Mouse (Mus musculus) kidney, postnatal 0 days (tissue): Measurements from ENCODE around the gene Olfr1361. TPM values are rescaled to one million over a fixed set of nuclear protein-coding genes. Genes with fewer than 3 reads are reported as not detected.

Source experiments
- ATAC-seq: fragments of 200-750 bp; cut with Nextera tagmentation; replicated peaks from 2 replicates; pipeline ENCODE4 v1.8.0; 2017; ENCODE audit warnings: low read depth, moderate number of reproducible peaks, moderate TSS enrichment, moderate library complexity; ENCODE audit not compliant: low FRiP score
- DNase-seq: peaks from one replicate; pipeline ENCODE4 v3.0.0-alpha.2; 2016; ENCODE audit warnings: low spot score
- H3K27ac ChIP-seq: fragments of 300-500 bp; sonication (generic); 2 replicates; pipeline ENCODE4 v1.5.1; 2014; ENCODE audit warnings: mild to moderate bottlenecking
- H3K27me3 ChIP-seq: fragments of 300-500 bp; sonication (generic); 2 replicates; pipeline ENCODE4 v1.6.1; 2014; ENCODE audit warnings: low read length, mixed read lengths; ENCODE audit not compliant: insufficient read depth
- H3K36me3 ChIP-seq: fragments of 300-500 bp; sonication (generic); 2 replicates; pipeline ENCODE4 v1.6.1; 2014; ENCODE audit warnings: low read length, mixed read lengths; ENCODE audit not compliant: insufficient read depth
- H3K4me1 ChIP-seq: fragments of 300-500 bp; sonication (generic); replicated peaks from 2 replicates; pipeline ENCODE4 v1.6.1; 2014; ENCODE audit warnings: antibody characterized with exemption, low read length, mixed read lengths; ENCODE audit not compliant: insufficient read depth
- H3K4me2 ChIP-seq: fragments of 300-500 bp; sonication (generic); 2 replicates; pipeline ENCODE4 v1.6.1; 2014; ENCODE audit warnings: mild to moderate bottlenecking, low read length, moderate library complexity, mixed read lengths
- H3K4me3 ChIP-seq: fragments of 300-500 bp; sonication (generic); replicated peaks from 2 replicates; pipeline ENCODE4 v1.5.1; 2014; ENCODE audit warnings: low read depth, low read length
- H3K9ac ChIP-seq: fragments of 300-500 bp; sonication (generic); 2 replicates; pipeline ENCODE4 v1.6.1; 2014; ENCODE audit warnings: low read depth, low read length
- H3K9me3 ChIP-seq: fragments of 300-500 bp; sonication (generic); replicated peaks from 2 replicates; pipeline ENCODE4 v1.6.1; 2016; ENCODE audit warnings: low read length, inconsistent platforms, mixed read lengths
- CTCF ChIP-seq: IDR thresholded peaks from 2 replicates; pipeline ENCODE4 v1.5.1; 2016; ENCODE audit warnings: antibody characterized with exemption, low read depth, mild to moderate bottlenecking, moderate library complexity
- WGBS: fragments of 180-500 bp; shearing (Covaris S2); extraction: QIAGEN DNeasy Blood & Tissue Kit; methylation state at CpG from one replicate; pipeline ENCODE4 v1.1.7; 2014; 5-methylcytosine and 5-hydroxymethylcytosine counted together
- polyA plus RNA-seq: library from polyadenylated mRNA; unstranded; fragments of >200 nt; fragmentation: Nextera tagmentation; extraction: Ambion mirVana; gene quantifications from 2 replicates; pipeline ENCODE4 v1.2.1, GENCODE M21; 2015

Gene Olfr1361
- polyA plus RNA-seq, 1 experiment from 2014 or later, result not detected

DNA sequence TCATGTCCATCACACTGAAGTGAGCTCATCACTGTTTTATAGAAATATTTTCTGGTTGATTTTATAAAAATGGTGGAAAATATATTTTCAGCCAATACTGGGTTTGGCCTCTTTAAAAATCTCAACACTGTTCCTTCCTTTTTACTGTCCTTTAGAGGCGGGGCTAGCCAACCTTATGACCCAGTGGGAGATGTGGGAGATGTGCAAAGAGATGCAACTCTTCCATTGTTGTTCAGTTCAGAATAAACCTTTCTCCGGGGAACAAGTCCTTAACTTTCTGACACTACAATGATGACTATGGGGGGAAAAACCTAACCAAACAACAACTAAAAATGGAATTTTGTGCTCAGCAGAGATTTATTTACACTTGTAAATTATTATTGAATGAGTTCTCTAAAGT lies 14.1 kb upstream of the Olfr1361 start, which contains the start of gene Olfr1360:
Gene Olfr1360 (minus strand): TSS at position 101 of the 400 bp plus-strand sequence.
- no peak within 1 kb of the TSS for H3K27ac ChIP-seq
- no peaks in the 10 kb centered on the region for H3K27me3 ChIP-seq
- WGBS, result 86% methylated on average over 2 of the region's 2 CpGs
- H3K9ac ChIP-seq, result no peak within 1 kb of the TSS
- ATAC-seq, result no peak
- H3K9me3 ChIP-seq, result no peaks in the 10 kb centered on the region
- H3K4me1 ChIP-seq, result no peaks in the 10 kb centered on the region
- TF ChIP-seq CTCF, result no peak
- no peak within 1 kb of the TSS for H3K4me3 ChIP-seq
- H3K4me2 ChIP-seq, result no peak within 1 kb of the TSS
- H3K36me3 ChIP-seq, result no peaks in the 10 kb centered on the region
- no peak for DNase-seq

DNA sequence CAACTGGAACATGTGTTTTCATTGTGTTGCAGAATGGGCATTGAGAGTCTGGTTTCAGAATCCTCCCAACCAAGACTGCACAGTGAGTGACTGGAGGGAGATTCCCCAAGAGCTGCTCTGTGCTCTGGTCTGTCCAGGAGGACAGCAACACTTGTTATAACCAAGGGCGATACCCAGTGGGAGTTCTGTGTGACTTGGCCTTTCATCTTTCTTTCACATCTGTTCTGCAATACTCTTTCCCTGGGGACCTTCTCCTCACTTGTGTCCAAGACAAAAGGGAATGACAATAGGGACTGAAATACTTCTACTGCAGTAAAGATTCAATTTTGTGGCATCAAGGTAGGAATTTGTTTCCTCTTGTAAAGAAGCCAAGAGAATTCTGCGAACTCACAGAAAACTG lies 20.8 kb downstream of the Olfr1361 start, which contains the start of gene Olfr11:
Gene Olfr11 (minus strand): TSS at position 101 of the 400 bp plus-strand sequence.
- Histone ChIP-seq H3K4me2 (no peak within 1 kb of the TSS), H3K27me3 (no peaks in the 10 kb centered on the region), H3K4me1 (no peaks in the 10 kb centered on the region), H3K36me3 (no peaks in the 10 kb centered on the region), H3K9me3 (no peaks in the 10 kb centered on the region), H3K27ac (no peak within 1 kb of the TSS), H3K4me3 (no peak within 1 kb of the TSS), H3K9ac (no peak within 1 kb of the TSS)
- no peak for ATAC-seq
- WGBS, result 86% methylated on average over 2 of the region's 2 CpGs
- DNase-seq, result no peak
- TF ChIP-seq CTCF, result no peak

DNA sequence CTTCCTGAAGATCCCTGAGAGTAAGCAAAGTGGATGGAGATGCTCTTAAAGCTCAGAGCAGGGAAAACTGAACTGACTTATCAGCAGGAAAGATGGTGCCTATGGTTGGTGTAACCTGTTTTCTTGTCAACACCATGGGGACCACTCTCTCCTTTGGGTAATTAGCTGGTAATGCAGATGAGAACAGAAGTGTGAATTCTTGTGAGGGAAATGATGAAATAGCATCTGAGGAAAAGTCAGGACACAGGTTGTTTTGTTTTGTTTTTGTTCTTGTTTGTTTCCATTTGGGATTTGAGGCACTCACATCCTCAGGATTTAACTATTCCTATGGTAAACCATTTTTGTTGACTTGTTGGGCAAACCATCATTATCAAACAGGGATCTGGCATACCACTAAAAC lies 49.3 kb downstream of the Olfr1361 start, which contains the start of gene Olfr1362:
Gene Olfr1362 (minus strand): TSS at position 101 of the 400 bp plus-strand sequence.
- no peak within 1 kb of the TSS for H3K4me2 ChIP-seq

More for the DNA sequence above, 49.3 kb downstream of the Olfr1361 start, which contains the start of gene Olfr1362:
- Histone ChIP-seq H3K4me3 (no peak within 1 kb of the TSS), H3K27me3 (no peaks in the 10 kb centered on the region), H3K4me1 (no peaks in the 10 kb centered on the region), H3K9ac (no peak within 1 kb of the TSS), H3K9me3 (no peaks in the 10 kb centered on the region), H3K27ac (no peak within 1 kb of the TSS), H3K36me3 (no peaks in the 10 kb centered on the region)
- TF ChIP-seq CTCF, result no peak
- no peak for DNase-seq
- no peak for ATAC-seq

Other genes with a start within 250 kb of the Olfr1361 start
- gene Pgbd1, start 222.3 kb downstream of the Olfr1361 start, polyA plus RNA-seq, result 2.0 and 2.5 TPM in 2 replicates
- 21.1 and 23.2 TPM in 2 replicates for gene Zscan26, start 209.7 kb downstream of the Olfr1361 start, polyA plus RNA-seq
- gene Nkapl, start 194.9 kb downstream of the Olfr1361 start, polyA plus RNA-seq, result 3.4 and 3.7 TPM in 2 replicates
- 4.0 and 4.3 TPM in 2 replicates for gene Zkscan4, start 184.5 kb downstream of the Olfr1361 start, polyA plus RNA-seq
- gene Gm10065, start 183.9 kb downstream of the Olfr1361 start, polyA plus RNA-seq, result not detected in 2 replicates
- gene AK157302, start 168.2 kb downstream of the Olfr1361 start, polyA plus RNA-seq, result 0.43 TPM in 2 replicates
- gene Gm11273, start 162.0 kb downstream of the Olfr1361 start, polyA plus RNA-seq, result 13.3 and 18.1 TPM in 2 replicates
- gene Zkscan8, start 132.3 kb downstream of the Olfr1361 start, polyA plus RNA-seq, result 4.6 and 5.0 TPM in 2 replicates
- gene Olfr1366, start 120.6 kb downstream of the Olfr1361 start, polyA plus RNA-seq, result 0.11 and 0.13 TPM in 2 replicates
- gene Olfr1535, start 103.5 kb downstream of the Olfr1361 start, polyA plus RNA-seq, result not detected in 2 replicates
- gene Olfr1364, start 81.6 kb downstream of the Olfr1361 start, polyA plus RNA-seq, result not detected in 2 replicates
- gene Olfr1362, start 49.4 kb downstream of the Olfr1361 start, polyA plus RNA-seq, result not detected in 2 replicates
- gene Olfr11, start 20.9 kb downstream of the Olfr1361 start, polyA plus RNA-seq, result not detected in 2 replicates
- gene Olfr1360, start 14.0 kb upstream of the Olfr1361 start, polyA plus RNA-seq, result not detected in 2 replicates
- not detected in 2 replicates for gene Olfr1359, start 34.7 kb upstream of the Olfr1361 start, polyA plus RNA-seq
- gene Hist1h2bl, start 52.8 kb upstream of the Olfr1361 start, polyA plus RNA-seq, result 2.1 and 3.7 TPM in 2 replicates
- 21.2 and 27.1 TPM in 2 replicates for gene Hist1h2ai, start 53.0 kb upstream of the Olfr1361 start, polyA plus RNA-seq
- gene Hist1h3h, start 54.3 kb upstream of the Olfr1361 start, polyA plus RNA-seq, result 5.6 and 7.2 TPM in 2 replicates
- 2.1 and 2.4 TPM in 2 replicates for gene Hist1h2bm, start 58.7 kb upstream of the Olfr1361 start, polyA plus RNA-seq
- 0.34 and 0.65 TPM in 2 replicates for gene Hist1h4j, start 71.7 kb upstream of the Olfr1361 start, polyA plus RNA-seq
- gene Hist1h4k, start 87.1 kb upstream of the Olfr1361 start, polyA plus RNA-seq, result 2.0 and 3.0 TPM in 2 replicates
- 18.1 and 21.5 TPM in 2 replicates for gene Hist1h2ak, start 90.4 kb upstream of the Olfr1361 start, polyA plus RNA-seq
- 1.8 and 4.6 TPM in 2 replicates for gene Hist1h2bn, start 90.7 kb upstream of the Olfr1361 start, polyA plus RNA-seq
- 13.2 and 13.8 TPM in 2 replicates for gene Hist1h1b, start 117.2 kb upstream of the Olfr1361 start, polyA plus RNA-seq
- gene Hist1h3i, start 120.0 kb upstream of the Olfr1361 start, polyA plus RNA-seq, result 66.0 and 72.0 TPM in 2 replicates
- gene Hist1h2an, start 123.8 kb upstream of the Olfr1361 start, polyA plus RNA-seq, result 4.6 TPM in 1 of 2 replicates, not detected in the other
- gene Hist1h2bp, start 124.1 kb upstream of the Olfr1361 start, polyA plus RNA-seq, result 0.71 and 1.5 TPM in 2 replicates
- 12.2 and 13.7 TPM in 2 replicates for gene Hist1h2bq, start 146.8 kb upstream of the Olfr1361 start, polyA plus RNA-seq
- not detected in 2 replicates for gene Hist1h2ao, start 147.1 kb upstream of the Olfr1361 start, polyA plus RNA-seq
- not detected in 2 replicates for gene Hist1h4m, start 148.4 kb upstream of the Olfr1361 start, polyA plus RNA-seq
- gene Hist1h4n, start 168.8 kb upstream of the Olfr1361 start, polyA plus RNA-seq, result 6.0 and 6.3 TPM in 2 replicates
- 2,281 and 2,496 TPM in 2 replicates for gene Hist1h2ap, start 170.1 kb upstream of the Olfr1361 start, polyA plus RNA-seq
- 13.2 TPM in 2 replicates for gene Hist1h2br, start 170.4 kb upstream of the Olfr1361 start, polyA plus RNA-seq